Mouse (Mus musculus) intestine, embryonic 14.5 days (tissue): ENCODE measurements around the gene Grtp1. TPM values are rescaled to one million over a fixed set of nuclear protein-coding genes. Genes with fewer than 3 reads are reported as not detected.

Source experiments
- ATAC-seq: fragments of 200-750 bp; cut with Nextera tagmentation; replicated peaks from 2 replicates; pipeline ENCODE4 v1.8.0; 2017; ENCODE audit warnings: low read depth, moderate number of reproducible peaks, moderate TSS enrichment, moderate library complexity; ENCODE audit not compliant: low FRiP score, low TSS enrichment
- DNase-seq: peaks from one replicate; pipeline ENCODE4 v3.0.0-alpha.2; 2018; ENCODE audit warnings: low spot score
- H3K27ac ChIP-seq: fragments of 300-500 bp; sonication (generic); 2 replicates; pipeline ENCODE4 v1.5.1; 2014; ENCODE audit warnings: low read depth, mild to moderate bottlenecking, control low read depth
- H3K27me3 ChIP-seq: fragments of 300-500 bp; sonication (generic); replicated peaks from 2 replicates; pipeline ENCODE4 v1.6.1; 2014; ENCODE audit warnings: low read length, control low read depth; ENCODE audit not compliant: control insufficient read depth, insufficient read depth
- H3K36me3 ChIP-seq: fragments of 300-500 bp; sonication (generic); 2 replicates; pipeline ENCODE4 v1.6.1; 2014; ENCODE audit warnings: low read length, control low read depth; ENCODE audit not compliant: control insufficient read depth, insufficient read depth
- H3K4me1 ChIP-seq: fragments of 300-500 bp; sonication (generic); replicated peaks from 2 replicates; pipeline ENCODE4 v1.6.1; 2014; ENCODE audit warnings: low read length, control low read depth, mixed read lengths; ENCODE audit not compliant: control insufficient read depth, insufficient read depth
- H3K4me2 ChIP-seq: fragments of 300-500 bp; sonication (generic); 2 replicates; pipeline ENCODE4 v1.6.1; 2014; ENCODE audit warnings: low read length
- H3K4me3 ChIP-seq: fragments of 300-500 bp; sonication (generic); 2 replicates; pipeline ENCODE4 v1.5.1; 2014; ENCODE audit warnings: low read depth, low read length, control low read depth, mixed read lengths
- H3K9ac ChIP-seq: fragments of 300-500 bp; sonication (generic); 2 replicates; pipeline ENCODE4 v1.6.1; 2014; ENCODE audit warnings: mild to moderate bottlenecking, low read length
- H3K9me3 ChIP-seq: fragments of 300-500 bp; sonication (generic); 2 replicates; pipeline ENCODE4 v1.6.1; 2016; ENCODE audit warnings: low read length, control low read depth; ENCODE audit not compliant: control insufficient read depth
- WGBS: fragments of 180-500 bp; shearing (Covaris S2); extraction: QIAGEN DNeasy Blood & Tissue Kit; methylation state at CpG from one replicate; pipeline ENCODE4 v1.1.7; 2014; 5-methylcytosine and 5-hydroxymethylcytosine counted together
- polyA plus RNA-seq: library from polyadenylated mRNA; unstranded; fragments of >200 nt; fragmentation: Nextera tagmentation; extraction: Ambion mirVana; gene quantifications from 2 replicates; pipeline ENCODE4 v1.2.1, GENCODE M21; 2014

The Grtp1 gene
- 49.1 and 55.6 TPM in 2 replicates for polyA plus RNA-seq

GRCm38 (mm10) chr8:13200301-13201012 lies at the start of gene Grtp1:
Gene Grtp1 (minus strand): TSS chr8:13200620.
- ATAC-seq: peak; percentile 65
- WGBS: under 1% methylated on average over 57 of the region's 58 CpGs
- H3K4me2 ChIP-seq: peak within 1 kb of the TSS; percentile 82
- peak within 1 kb of the TSS; percentile 68 for H3K4me3 ChIP-seq
- no peaks in the 10 kb centered on the region for H3K9me3 ChIP-seq
- peaks cover 10% of the 10 kb centered on the region for H3K4me1 ChIP-seq
- H3K27me3 ChIP-seq: peaks cover 28% of the 10 kb centered on the region
- H3K27ac ChIP-seq: no peak within 1 kb of the TSS
- peak within 1 kb of the TSS; percentile 56 for H3K9ac ChIP-seq
- no peaks in the 10 kb centered on the region for H3K36me3 ChIP-seq
- peak; percentile 78 for DNase-seq

DNA sequence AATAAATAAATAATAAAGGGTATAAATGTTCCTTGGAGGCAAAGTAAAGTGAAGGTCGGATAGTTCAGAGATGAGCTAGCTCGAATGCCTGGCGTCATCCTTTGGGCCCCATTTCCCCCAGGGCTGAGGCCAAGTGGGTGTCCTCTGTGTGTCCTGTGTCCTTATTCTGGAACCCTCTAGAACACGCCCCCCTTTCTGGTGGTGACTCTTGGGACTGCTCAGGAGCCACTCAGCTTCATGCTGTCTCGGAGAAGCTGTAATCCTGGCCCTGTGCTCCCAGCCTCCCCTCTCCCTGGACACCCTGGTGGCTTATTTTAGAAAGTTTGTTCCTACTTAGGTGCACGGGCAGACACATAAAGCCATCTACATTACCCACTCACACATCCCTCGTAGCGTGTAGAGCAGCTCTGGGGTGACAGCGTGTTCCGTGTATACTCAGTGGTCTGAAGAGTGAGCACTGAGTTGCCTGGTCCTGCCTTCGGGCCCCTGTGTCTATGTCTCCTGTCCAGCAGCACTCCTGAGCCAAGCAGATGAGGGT lies 44.0 kb upstream of the Grtp1 start:
- Histone ChIP-seq H3K27ac (no peak overlapping the region), H3K4me3 (no peak overlapping the region), H3K4me2 (no peak overlapping the region), H3K36me3 (no peaks in the 10 kb centered on the region), H3K4me1 (no peaks in the 10 kb centered on the region), H3K27me3 (no peaks in the 10 kb centered on the region), H3K9ac (no peak overlapping the region), H3K9me3 (no peaks in the 10 kb centered on the region)
- ATAC-seq: no peak
- no peak for DNase-seq
- 86% methylated on average over 11 of the region's 11 CpGs for WGBS

- no peak for ATAC-seq
- no peak overlapping the region for H3K27ac ChIP-seq
- no peak overlapping the region for H3K4me3 ChIP-seq
- DNase-seq: no peak
- H3K9me3 ChIP-seq: no peaks in the 10 kb centered on the region
- no peak overlapping the region for H3K9ac ChIP-seq
- H3K4me2 ChIP-seq: no peak overlapping the region
- no peaks in the 10 kb centered on the region for H3K36me3 ChIP-seq
- 85% methylated on average over 10 of the region's 10 CpGs for WGBS
- H3K4me1 ChIP-seq: no peaks in the 10 kb centered on the region
- H3K27me3 ChIP-seq: no peaks in the 10 kb centered on the region
Observed at GRCm38 (mm10) chr8:13242985-13243870, 42.8 kb upstream of the Grtp1 start.

DNA sequence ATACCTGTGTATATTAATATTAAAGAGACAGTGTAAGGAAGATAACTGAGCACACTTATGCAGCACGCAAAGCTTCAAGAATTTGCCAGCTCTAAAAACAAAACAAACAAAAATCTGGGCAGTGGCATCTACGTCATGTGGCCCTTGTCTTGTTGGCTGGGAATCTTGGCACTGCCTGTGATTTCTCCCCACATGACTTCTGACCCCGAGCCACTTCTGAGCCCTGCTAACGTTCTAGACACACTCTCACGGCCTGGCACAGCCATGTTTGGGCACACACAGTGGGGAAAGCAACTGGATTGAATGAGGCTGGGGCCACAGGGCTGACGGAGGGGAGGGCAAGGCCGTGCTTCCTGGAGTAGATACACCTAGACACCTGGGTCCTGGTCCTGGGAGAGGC lies 40.3 kb upstream of the Grtp1 start:
- no peak overlapping the region for H3K4me2 ChIP-seq
- no peaks in the 10 kb centered on the region for H3K27me3 ChIP-seq
- no peak overlapping the region for H3K27ac ChIP-seq
- no peaks in the 10 kb centered on the region for H3K9me3 ChIP-seq
- 77% methylated on average over 7 of the region's 7 CpGs for WGBS
- no peak for DNase-seq
- ATAC-seq: no peak
- H3K9ac ChIP-seq: no peak overlapping the region
- H3K4me3 ChIP-seq: no peak overlapping the region
- H3K4me1 ChIP-seq: no peaks in the 10 kb centered on the region
- H3K36me3 ChIP-seq: no peaks in the 10 kb centered on the region

DNA sequence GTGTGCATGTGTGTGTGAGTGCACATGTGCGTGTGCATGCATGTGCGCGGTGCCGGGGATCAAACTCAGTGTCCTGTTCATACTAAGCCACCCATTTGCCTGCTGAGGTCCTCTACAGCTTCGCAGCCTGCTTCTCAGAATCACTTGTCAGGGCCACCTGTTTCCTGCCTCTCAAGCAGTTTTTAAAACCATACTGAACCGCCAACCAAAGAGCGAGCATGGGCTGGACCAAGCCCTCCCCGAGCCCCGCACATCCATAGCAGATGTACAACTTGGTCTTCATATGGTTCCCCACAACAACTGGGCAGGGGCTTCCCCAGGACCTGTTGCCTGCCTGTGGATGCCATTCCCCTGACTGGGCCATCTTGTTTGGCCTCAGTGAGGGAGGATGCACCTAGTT lies 39.6 kb upstream of the Grtp1 start:
- WGBS: 86% methylated on average over 9 of the region's 9 CpGs

DNA sequence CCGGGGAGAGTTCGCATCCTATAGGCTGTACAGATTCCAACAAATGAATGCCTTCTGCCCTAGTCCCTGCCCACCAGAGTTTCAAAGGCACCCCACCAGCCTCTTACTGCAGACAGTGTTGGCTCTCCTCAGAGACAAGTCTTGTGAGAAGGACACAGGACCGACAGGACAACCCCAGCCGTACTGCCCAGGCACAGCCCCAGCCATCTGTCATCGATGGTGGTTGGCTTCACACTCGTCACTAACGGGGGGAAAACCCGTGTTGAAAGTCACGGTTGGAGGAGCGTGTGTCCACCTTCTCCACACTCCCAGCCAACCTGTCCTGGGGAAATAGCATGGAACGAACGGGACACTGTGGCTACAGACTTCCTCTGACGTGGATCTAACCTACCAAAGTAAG lies 34.4 kb upstream of the Grtp1 start:
- ATAC-seq (no peak), DNase-seq (no peak)
- Histone ChIP-seq H3K36me3 (no peaks in the 10 kb centered on the region), H3K4me3 (no peak overlapping the region), H3K9ac (no peak overlapping the region), H3K4me1 (no peaks in the 10 kb centered on the region), H3K4me2 (no peak overlapping the region), H3K27me3 (no peaks in the 10 kb centered on the region), H3K27ac (no peak overlapping the region), H3K9me3 (no peaks in the 10 kb centered on the region)
- WGBS: 93% methylated on average over 13 of the region's 13 CpGs

More for the DNA sequence above, 39.6 kb upstream of the Grtp1 start:
- ATAC-seq (no peak), DNase-seq (no peak)
- Histone ChIP-seq H3K4me2 (no peak overlapping the region), H3K4me1 (no peaks in the 10 kb centered on the region), H3K36me3 (no peaks in the 10 kb centered on the region), H3K27me3 (no peaks in the 10 kb centered on the region), H3K9me3 (no peaks in the 10 kb centered on the region), H3K9ac (no peak overlapping the region), H3K27ac (no peak overlapping the region), H3K4me3 (no peak overlapping the region)

- Histone ChIP-seq H3K4me2 (no peak overlapping the region), H3K27ac (no peak overlapping the region), H3K36me3 (no peaks in the 10 kb centered on the region), H3K9me3 (no peaks in the 10 kb centered on the region), H3K4me3 (no peak overlapping the region), H3K27me3 (no peaks in the 10 kb centered on the region), H3K9ac (0 out of 2 replicates have a peak overlapping the region, but pooled peaks have one; percentile 7), H3K4me1 (no peaks in the 10 kb centered on the region)
- ATAC-seq: no peak
- 80% methylated on average over 4 of the region's 4 CpGs for WGBS
- DNase-seq: no peak
Observed at GRCm38 (mm10) chr8:13230471-13230870, 30.1 kb upstream of the Grtp1 start.

- Histone ChIP-seq H3K27me3 (no peaks in the 10 kb centered on the region), H3K4me1 (no peaks in the 10 kb centered on the region), H3K36me3 (no peaks in the 10 kb centered on the region), H3K9me3 (no peaks in the 10 kb centered on the region), H3K27ac (no peak overlapping the region), H3K4me3 (no peak overlapping the region), H3K9ac (no peak overlapping the region), H3K4me2 (no peak overlapping the region)
- no peak for ATAC-seq
- no peak for DNase-seq
- 76% methylated on average over 12 of the region's 12 CpGs for WGBS
Observed at GRCm38 (mm10) chr8:13229802-13230201, 29.4 kb upstream of the Grtp1 start.
